Mouse (Mus musculus) left cerebral cortex, postnatal 25 days (tissue): ENCODE measurements at regions not wholly inside any gene's neighbourhood (a gene's known extent, or its start where the extent isn't known, plus 50 kb on each side); places are given as distances from the start of the nearest gene placed in this dataset.
A peak's percentile ranks its signal among the peaks of the same experiment; 100 is the strongest.

Source experiments
- DNase-seq, 2 experiments: peaks; one replicate each; pipeline ENCODE4 v3.0.0; 2022; ENCODE audit warnings: low spot score in 2 of 2, mixed read lengths in 1 of 2
- intact Hi-C: fragments of 180-260 bp; cut with DNase I; formaldehyde crosslinking; loops from one replicate; pipeline ENCODE4 v1.15.1; 2025

DNA sequence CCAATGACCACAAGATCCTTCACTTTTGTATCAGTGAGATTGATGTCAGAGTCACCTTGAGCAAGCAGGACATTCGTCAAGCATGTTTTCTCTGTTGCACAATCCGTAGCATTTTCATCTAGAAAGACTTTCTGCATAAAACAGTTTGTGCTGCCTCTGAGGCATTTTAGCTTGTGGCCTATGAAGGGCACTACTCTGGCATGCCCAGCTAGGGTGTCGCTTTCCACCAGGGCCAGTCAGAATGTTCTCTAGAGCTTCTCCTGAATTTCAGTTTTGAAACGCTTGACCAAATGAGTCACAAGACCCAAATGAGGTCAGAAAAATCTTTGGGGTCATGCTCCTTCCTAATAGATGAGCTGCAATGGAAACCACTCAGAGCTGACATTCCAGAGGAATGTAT lies 529.6 kb upstream of the Mctp2 start:
- intact Hi-C loops: no loop called here
- DNase-seq: no peak

DNA sequence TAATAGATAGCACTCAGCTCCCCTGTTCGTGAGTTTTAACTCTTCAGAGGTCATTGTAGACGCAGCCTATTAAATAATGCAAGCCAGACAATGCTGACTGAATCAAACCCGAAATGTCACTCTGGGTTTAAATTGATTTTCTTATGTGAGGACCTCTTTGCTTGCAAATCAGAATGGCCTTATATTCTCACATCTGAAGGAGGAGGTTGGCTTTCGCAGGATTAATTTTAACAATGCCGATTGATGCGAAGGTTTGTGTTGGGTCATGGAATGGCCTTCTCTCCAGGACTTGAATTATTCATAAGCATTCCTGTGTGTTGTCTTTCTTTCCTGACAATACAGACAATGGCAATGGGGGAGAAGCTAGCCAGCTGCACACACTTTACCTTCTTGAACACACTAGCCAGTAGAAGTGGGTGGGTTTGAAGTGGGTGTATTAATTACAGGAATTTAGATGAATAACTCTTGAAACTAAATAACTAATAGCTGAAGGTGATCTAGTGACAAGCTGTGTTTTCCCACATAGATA lies 530.1 kb upstream of the Mctp2 start:
- intact Hi-C loops: no loop called here
- no peak for DNase-seq

DNA sequence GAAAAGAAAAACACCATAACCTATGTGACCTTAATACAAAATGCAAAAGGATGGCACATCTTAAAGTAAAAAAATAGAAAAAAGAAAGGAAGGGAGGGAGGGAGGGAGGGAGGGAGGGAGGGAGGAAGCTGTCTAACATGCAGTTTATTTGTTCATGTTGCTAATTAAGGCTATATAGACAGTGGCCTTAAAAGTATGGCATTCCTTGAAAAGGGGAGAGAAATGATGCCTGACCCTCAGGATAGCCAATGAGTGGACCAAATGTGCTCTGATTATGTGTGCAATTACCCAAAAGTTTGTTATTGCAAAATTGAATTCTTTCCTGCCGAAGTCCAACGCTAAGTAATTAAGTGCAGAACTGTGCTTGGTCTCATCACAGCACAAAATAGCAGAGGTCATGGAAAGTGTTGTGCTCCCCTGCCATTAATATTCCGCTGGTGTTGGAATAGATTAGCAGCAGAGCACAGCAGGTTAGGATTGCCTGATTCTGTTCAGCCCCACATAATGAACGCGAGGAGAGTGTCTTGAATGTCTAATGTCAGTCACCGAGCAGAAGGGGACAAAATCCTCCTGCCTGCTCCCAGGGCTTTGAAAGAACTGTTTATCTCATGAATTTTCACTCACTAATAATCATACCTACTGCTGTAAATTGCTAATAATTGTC lies 531.7 kb upstream of the Mctp2 start:
- intact Hi-C loops: no loop called here
- no peak for DNase-seq

DNA sequence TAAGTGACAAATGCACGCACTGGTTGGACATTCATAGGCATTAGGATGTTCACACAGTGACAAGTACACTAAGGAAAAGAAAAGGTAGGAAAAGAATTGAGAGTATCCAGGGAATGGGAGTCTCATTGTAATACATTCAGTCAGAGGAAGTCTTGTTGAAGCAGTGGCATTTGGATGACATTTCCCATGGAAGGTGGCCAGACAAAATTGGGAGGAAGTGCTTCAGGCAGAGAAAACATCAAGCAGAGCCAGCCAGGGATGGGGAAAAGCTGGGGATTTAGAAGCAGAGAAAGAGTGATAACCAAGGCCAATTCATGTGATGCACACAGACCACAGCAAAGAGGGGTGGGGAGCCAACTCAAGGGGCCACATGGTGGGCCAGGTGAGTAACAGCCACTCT lies 524.0 kb upstream of the Rgma start:
- intact Hi-C loops: no loop called here
- peak in 1 of 2 experiments; percentile 16 for DNase-seq

DNA sequence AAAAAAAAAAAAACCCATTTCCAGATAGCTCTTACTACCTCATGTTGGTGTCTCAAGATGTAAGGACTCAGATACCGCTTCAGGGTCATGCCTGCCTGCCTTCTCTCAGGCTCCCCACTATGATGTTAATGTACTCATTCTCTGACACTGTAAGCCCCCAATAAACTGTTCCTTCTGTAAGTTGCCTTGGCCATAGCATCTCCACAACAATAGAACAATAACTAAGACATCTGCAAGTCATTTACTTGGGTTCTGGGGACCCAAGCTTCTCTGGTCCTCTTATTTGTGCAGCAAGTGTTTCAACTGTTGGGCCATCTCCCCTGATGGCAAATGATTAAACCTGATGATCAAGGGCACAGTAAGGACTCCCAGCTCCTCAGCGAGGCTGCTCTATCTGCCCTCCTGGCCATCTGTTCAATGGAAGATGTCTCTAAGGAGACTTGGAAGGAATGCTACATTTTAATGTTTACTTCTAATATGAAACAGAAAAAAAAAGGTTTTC lies 520.8 kb upstream of the Rgma start:
- intact Hi-C loops: no loop called here
- no peak for DNase-seq

DNA sequence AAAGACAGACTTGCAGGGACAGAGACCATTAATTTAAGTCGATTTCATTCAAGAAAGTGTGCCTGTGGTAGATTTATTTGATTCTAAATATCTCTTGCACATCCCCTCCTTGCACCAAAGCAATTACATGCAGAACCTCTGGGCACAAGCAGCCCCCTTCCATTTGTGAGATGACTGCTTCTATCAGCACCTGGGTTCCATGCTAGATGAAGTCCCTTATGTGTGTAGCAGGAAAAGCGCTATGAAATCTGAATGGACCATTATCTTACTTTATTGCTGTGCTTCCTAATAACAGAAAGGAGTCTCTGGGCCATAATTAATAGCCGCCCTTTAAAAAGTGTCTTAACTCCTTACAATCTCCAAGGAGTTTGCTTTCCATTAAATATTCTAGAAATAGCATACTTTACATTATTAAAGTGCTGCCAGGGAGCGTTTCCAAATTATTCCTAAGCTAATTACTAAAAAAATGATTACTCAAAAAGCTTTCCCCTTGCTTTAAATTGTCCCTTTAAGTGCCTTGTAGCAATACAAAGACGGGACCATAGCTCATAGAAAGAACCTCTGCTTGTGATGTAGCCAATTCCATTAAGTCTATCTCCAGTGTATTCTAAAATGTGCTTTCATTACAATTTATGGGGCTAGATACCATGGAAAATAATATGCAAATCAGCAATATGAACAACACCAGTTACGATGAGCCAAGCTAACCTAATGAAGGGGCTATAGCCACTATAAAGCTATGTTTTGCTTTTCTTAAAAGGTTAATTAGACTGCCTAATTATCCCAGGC lies 508.1 kb upstream of the Rgma start:
- DNase-seq: no peak
- intact Hi-C loops: no loop called here

DNA sequence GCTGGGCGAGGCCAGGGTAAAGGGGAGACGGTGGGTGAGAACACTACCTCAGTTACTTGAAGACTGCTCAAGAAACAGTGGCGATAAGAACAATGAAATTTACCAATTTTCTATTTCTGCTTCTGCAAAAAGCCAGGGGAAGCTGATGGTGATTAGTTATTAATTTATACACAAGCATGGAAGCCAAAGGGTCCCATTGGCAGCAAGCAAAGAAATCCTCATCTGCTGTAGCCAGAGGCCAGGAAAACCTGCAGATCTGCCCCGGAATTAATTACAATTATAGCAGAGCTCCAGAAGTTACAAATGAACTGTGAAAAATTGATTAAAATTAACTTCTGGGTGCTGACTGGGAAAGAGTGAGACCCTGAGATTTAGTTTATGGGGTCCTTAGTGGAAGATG lies 506.2 kb upstream of the Rgma start:
- no peak for DNase-seq
- intact Hi-C loops: no loop called here

DNA sequence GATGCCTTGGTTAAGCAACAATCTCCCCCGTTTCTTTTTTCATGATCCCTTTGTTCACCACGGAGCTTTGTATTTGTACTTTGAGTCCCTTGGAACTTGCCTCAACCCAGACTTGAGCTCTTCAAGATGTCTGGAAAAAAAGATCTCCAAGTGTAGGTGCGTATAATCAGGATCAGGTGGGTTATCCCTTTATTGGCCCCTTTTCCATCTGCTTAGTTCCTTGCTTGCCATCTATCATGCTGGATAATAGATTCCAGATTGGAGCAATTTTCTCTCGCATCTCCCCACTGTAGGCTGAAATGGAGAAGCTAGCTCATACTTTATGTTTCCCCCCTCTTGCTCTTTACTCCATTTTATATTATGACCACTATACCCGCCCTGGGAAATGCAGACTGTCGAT lies 474.5 kb upstream of the Rgma start:
- intact Hi-C loops: no loop called here
- no peak for DNase-seq

DNA sequence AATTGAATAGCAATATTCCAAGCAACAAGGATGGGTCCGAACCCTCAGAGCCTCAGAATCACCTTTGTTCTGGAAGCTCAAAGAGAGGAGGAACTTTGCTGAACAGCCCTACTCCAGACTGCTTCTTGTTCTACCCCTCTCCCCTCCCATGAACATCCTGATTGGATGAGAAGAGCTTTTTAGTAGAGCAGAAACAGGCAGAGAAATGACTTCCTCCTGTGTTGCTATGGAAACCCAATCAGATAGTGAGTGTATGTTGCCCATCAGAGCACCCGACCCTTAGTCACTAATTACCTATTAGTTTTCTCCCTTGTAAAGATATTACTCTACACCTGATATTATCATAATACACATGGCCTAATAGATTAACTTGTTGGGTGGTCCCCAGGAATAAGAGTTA lies 469.4 kb upstream of the Rgma start:
- DNase-seq: no peak
- intact Hi-C loops: no loop called here

DNA sequence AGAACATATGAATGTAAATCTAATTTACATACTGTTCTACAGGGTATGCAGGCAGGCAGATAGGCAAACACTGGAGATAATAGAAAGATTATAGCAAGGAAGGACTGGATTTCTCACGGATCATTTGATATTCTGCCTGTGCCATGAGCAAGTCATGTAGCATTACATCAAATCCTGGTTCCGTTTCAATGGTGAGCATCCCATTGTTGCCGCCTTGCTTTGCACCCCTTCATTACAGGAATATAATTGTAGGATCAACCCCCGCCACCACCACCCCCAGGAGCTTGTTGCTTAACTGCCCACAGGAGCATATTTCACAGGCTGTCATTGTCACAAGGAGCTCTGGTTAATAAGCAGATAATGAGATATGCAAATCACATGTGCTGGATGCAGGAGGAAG lies 468.8 kb upstream of the Rgma start:
- DNase-seq: no peak
- intact Hi-C loops: no loop called here

DNA sequence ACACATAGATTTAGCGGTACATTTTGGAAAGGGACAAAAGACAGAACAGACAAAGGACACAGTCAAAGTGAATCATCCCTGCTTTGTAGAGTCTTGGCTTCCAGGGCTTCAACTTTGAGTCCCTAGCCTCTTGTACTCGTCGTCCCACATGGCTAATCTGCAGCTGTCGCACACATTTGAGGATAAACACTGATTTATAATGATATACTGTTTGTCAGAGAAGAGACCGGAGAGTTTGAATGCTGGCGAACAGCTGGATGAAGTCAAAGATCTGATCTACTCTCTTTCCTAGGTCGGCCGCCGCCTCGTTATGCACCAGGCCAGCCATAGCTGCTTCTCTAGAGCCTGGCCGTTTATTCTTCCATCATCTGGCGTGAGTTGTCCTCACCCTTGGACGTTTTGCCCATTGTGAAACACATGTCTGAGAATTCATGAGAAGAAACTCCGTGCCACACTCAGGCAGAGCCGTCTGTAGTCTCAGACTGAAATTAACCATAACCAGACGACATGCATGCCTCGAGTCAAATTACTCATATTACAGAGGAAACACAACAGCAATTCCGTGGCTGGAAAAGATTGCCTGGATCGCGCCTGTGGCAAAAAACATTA lies 448.4 kb upstream of the Rgma start:
- intact Hi-C loops: no loop called here

DNA sequence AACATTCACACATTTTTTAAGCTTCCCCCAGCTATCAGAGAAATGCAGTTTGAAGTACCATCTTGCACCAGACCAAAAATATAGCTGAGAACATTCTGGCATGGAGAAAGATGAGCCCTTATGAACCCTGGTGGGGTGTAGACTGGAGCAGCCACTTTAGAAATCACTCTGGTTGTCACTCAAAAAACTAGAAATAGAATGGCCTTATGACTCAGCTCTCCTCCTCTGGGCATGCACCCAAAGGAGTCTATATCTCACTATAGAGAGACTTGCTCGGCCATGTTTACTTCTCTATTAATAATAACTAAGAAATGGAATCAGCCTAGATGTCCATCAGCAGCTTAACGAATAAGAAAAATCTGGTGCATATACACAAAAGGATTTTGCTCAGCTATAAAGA lies 436.5 kb upstream of the Rgma start:
- intact Hi-C loops: no loop called here
- DNase-seq: no peak

More for the DNA sequence above, 448.4 kb upstream of the Rgma start:
- no peak for DNase-seq

DNA sequence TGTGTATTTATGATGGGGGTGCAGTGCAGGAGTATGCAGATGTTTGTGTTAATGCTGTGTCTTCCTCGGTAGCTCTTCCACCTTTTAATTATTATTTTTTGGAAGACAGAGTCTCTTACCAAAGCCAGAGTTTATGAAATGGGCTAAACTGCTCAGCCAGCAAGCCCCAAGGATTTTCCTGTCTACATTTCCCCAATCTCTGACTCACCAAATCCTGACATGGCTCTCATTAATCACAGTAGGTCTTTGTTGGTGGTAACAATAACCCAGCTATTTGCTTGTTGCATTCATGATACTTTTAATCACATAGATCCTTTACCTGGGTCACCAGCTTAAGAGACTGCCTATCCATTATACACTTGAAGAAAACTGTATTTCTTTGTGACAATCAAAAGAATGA lies 427.8 kb upstream of the Rgma start:
- intact Hi-C loops: no loop called here
- no peak for DNase-seq

DNA sequence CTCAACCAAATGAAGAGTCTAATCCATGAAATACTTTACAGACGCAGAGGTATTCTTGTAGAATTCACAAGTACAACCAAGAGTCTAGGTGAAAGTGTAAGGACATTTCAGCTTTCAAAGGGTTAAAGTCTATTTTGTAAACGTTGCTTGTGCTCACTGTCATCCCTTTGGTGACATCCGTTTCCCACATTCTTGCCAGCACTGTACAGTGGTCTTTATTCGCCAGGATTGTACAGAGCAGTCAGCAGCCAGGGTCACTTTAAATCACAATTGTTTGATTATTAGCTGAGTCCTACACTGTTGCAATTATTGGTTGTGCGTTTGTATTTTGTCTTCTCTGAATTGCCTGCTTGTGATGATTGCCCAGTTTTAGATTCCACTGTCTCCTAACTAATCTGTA lies 427.3 kb upstream of the Rgma start:
- no peak for DNase-seq
- intact Hi-C loops: no loop called here

DNA sequence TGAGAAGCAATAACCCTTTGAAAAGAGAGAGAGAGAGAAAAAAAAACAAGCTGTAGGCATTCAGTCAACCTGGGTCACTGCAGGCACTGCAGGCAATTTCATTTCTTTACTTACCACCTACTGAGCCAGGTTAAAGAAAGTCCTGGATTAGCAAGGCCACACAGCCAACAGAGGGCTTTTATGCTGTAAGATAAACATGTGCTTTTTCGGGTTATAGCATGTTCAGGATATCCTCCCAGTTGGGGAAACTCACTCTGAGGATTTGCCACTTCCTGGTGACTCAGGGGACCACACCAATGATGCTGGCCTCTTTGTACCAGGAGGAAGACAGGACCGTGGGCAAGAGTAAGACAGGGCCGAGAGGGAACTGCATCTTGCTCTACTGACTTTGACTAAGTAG lies 426.6 kb upstream of the Rgma start:
- intact Hi-C loops: no loop called here
- DNase-seq: no peak

DNA sequence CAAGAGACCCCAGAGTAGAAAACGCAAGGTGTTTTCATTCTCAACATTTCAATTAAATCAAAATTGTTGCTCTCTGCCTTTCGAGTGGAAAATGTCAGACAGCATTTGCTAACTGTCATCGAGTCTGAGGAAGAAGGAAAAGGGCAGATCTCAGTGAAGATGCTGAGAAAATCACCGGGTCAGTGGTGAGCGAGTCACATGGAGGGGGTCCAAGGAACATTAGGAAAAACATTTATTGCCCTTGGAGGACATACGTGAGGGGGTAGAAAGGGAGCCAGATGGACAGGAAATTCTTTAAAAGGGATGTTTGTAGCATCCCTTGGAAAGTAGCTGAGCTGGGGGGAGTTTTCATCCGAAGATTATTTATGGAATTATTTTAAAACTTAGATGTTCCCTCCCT lies 425.4 kb upstream of the Rgma start:
- intact Hi-C loops: no loop called here
- no peak for DNase-seq

DNA sequence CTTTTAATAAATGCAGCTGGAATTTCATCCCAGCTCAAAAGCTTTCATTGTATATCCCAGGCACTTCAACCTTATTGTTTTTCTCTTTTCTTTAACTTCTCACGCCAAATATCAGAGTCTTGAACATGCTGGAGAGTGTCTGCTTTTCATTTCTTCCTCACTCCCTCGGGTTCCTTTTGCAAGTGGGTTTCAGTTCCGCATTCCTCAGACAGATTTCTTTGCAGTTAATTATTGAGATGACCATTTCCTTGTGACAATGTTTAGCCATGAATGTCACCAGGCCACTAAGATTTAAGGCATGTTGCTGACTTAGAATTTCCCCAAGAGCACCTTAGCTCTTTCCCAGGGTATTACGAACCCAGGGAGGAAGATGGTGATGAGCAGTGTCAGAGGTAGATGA lies 417.6 kb upstream of the Rgma start:
- DNase-seq: no peak
- intact Hi-C loops: no loop called here

DNA sequence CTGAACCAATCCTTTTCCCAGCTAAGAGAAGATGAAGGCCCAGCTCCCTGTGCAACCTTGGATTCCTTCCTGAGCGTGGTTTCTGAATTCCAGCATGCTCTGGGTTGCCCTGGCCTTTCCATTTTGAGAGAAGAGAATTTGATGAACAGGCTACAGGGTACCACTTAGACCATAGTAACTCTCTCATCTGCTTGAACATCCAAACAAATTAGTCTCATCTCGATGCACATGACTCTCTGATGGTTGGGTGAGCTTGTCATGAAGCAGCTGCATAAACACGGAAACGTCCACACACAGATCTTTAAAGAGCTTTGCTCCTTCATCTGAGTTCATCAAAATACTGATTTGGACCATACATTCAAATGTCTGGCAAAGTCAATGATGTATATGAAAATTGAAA lies 414.0 kb upstream of the Rgma start:
- intact Hi-C loops: no loop called here
- no peak for DNase-seq

DNA sequence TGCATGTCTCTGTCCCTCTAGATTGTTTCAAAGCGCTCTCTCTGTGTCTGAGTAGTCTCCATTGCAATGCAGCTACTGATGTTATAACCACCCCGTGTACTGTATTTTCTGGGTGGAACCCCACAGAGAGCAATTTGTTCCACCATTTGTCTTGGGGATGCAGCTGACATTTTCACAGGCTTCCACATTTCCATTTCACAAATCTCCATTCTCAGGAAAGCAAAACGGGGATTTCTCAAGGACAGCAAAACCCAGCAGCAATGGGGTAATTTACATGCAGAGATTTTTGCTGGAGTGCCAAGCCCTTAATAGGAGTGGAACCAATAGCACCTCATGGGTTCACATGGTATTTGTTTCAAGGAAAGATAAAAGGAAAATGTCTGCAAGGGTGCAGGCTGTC lies 412.5 kb upstream of the Rgma start:
- intact Hi-C loops: no loop called here

DNA sequence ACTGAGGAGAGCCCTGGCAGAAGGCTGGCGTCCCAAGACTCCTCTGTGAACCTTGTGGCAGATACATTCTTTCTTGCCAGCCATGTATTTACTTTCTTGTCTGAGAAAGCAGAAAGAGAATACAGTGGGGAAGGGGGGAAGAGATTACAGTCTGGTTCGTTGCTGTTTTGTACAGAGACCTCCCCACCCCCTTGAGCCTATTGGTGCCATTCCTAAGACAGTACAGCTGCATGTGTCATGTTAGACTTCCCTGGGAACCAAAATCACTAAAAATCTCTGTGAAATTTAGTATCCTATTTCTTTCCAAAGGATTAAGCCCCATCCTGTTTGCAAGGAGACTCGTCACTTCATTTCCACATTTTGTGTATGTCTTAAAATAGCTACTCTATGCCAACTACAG lies 411.4 kb upstream of the Rgma start:
- no peak for DNase-seq
- intact Hi-C loops: no loop called here

More for the DNA sequence above, 412.5 kb upstream of the Rgma start:
- DNase-seq: no peak

DNA sequence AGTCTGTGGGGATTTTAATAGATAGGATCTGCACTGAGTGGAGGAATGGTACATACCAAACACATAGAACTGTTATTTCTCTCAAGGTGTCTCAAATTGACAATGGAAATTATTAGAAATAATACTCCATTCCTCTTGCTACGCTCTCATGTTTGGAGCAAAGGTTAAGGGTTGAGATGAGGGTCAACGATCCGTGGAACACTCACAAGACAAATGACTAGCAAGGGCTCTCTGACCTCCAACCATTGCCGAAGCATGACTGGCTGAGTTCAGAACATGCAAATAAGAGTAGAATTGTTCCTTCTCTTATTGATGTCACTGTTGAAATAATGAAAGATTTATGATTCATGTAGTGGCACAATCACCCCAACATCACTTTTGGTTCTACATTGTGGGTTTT lies 407.1 kb upstream of the Rgma start:
- intact Hi-C loops: no loop called here

More for the DNA sequence above, 407.1 kb upstream of the Rgma start:
- no peak for DNase-seq
